Mouse (Mus musculus): ENCODE measurements around the gene Itgb7.

The Itgb7 gene

GRCm38 (mm10) chr15:102198841-102199240 is 32.9 kb downstream of the Itgb7 start:
- in situ Hi-C loops (cut with MboI, MseI) = no loop called here

GRCm38 (mm10) chr15:102195373-102195772 is 36.4 kb downstream of the Itgb7 start:
- in situ Hi-C loops (cut with MboI, MseI) = no loop called here

- in situ Hi-C loops (cut with MboI, MseI) = no loop called here
These were observed 37.3 kb downstream of the Itgb7 start for GRCm38 (mm10) chr15:102194439-102194838.

- in situ Hi-C loops (cut with MboI, MseI) = no loop called here
These were observed 38.1 kb downstream of the Itgb7 start for GRCm38 (mm10) chr15:102193652-102194051.

- in situ Hi-C loops (cut with MboI, MseI) = no loop called here
These were observed 38.8 kb downstream of the Itgb7 start for GRCm38 (mm10) chr15:102192820-102193386.

GRCm38 (mm10) chr15:102192271-102192812 is 39.4 kb downstream of the Itgb7 start:
- in situ Hi-C loops (cut with MboI, MseI) = no loop called here

- in situ Hi-C loops (cut with MboI, MseI) = no loop called here
These were observed 40.0 kb downstream of the Itgb7 start for GRCm38 (mm10) chr15:102191699-102192098.

- in situ Hi-C loops (cut with MboI, MseI) = no loop called here
These were observed 42.9 kb downstream of the Itgb7 start for GRCm38 (mm10) chr15:102188883-102189282.

- in situ Hi-C loops (cut with MboI, MseI) = no loop called here
These were observed 43.6 kb downstream of the Itgb7 start for GRCm38 (mm10) chr15:102188096-102188495.

- in situ Hi-C loops (cut with MboI, MseI) = no loop called here
These were observed 45.5 kb downstream of the Itgb7 start for GRCm38 (mm10) chr15:102186239-102186638.

GRCm38 (mm10) chr15:102183076-102183475 is 48.7 kb downstream of the Itgb7 start:
- in situ Hi-C loops (cut with MboI, MseI) = no loop called here

- in situ Hi-C loops (cut with MboI, MseI) = loop anchor here (10.0 kb wide), 1 partner anchor 295 kb away; no protein-coding TSS in a partner anchor
These were observed 51.8 kb downstream of the Itgb7 start for GRCm38 (mm10) chr15:102179924-102180323.

- in situ Hi-C loops (cut with MboI, MseI) = loop anchor here (10.0 kb wide), 1 partner anchor 294 kb away; no protein-coding TSS in a partner anchor
These were observed 52.6 kb downstream of the Itgb7 start for GRCm38 (mm10) chr15:102179106-102179505.

- in situ Hi-C loops (cut with MboI, MseI) = loop anchor here (10.0 kb wide), 1 partner anchor 293 kb away; no protein-coding TSS in a partner anchor
These were observed 53.5 kb downstream of the Itgb7 start for GRCm38 (mm10) chr15:102178279-102178678.

GRCm38 (mm10) chr15:102177417-102177816 is 54.3 kb downstream of the Itgb7 start:
- in situ Hi-C loops (cut with MboI, MseI) = loop anchor here (10.0 kb wide), 1 partner anchor 293 kb away; no protein-coding TSS in a partner anchor

- in situ Hi-C loops (cut with MboI, MseI) = loop anchor here (10.0 kb wide), 1 partner anchor 292 kb away; no protein-coding TSS in a partner anchor
These were observed 55.0 kb downstream of the Itgb7 start for GRCm38 (mm10) chr15:102176571-102177316.

GRCm38 (mm10) chr15:102175736-102176319 is 55.9 kb downstream of the Itgb7 start:
- in situ Hi-C loops (cut with MboI, MseI) = loop anchor here (10.0 kb wide), 1 partner anchor 291 kb away; no protein-coding TSS in a partner anchor

GRCm38 (mm10) chr15:102173581-102173980 is 58.2 kb downstream of the Itgb7 start:
- in situ Hi-C loops (cut with MboI, MseI) = loop anchor here (10.0 kb wide), 1 partner anchor 289 kb away; no protein-coding TSS in a partner anchor

- in situ Hi-C loops (cut with MboI, MseI) = no loop called here
These were observed 62.7 kb downstream of the Itgb7 start for GRCm38 (mm10) chr15:102169064-102169463.

- in situ Hi-C loops (cut with MboI, MseI) = no loop called here
These were observed 64.1 kb downstream of the Itgb7 start for GRCm38 (mm10) chr15:102167620-102168021.

Measured in T-helper 1 cell (primary cell).